Mouse (Mus musculus) right cerebral cortex, postnatal 25 days (tissue): ENCODE measurements around the gene Selenot.
"Not testable (repeated sequence)": the region's sequence is repeated elsewhere in the genome, so short reads cannot be mapped to it uniquely, and the experiment has no call there.

Experiments
- DNase-seq: peaks from one replicate; pipeline ENCODE4 v3.0.0; 2022

Selenot gene

DNA sequence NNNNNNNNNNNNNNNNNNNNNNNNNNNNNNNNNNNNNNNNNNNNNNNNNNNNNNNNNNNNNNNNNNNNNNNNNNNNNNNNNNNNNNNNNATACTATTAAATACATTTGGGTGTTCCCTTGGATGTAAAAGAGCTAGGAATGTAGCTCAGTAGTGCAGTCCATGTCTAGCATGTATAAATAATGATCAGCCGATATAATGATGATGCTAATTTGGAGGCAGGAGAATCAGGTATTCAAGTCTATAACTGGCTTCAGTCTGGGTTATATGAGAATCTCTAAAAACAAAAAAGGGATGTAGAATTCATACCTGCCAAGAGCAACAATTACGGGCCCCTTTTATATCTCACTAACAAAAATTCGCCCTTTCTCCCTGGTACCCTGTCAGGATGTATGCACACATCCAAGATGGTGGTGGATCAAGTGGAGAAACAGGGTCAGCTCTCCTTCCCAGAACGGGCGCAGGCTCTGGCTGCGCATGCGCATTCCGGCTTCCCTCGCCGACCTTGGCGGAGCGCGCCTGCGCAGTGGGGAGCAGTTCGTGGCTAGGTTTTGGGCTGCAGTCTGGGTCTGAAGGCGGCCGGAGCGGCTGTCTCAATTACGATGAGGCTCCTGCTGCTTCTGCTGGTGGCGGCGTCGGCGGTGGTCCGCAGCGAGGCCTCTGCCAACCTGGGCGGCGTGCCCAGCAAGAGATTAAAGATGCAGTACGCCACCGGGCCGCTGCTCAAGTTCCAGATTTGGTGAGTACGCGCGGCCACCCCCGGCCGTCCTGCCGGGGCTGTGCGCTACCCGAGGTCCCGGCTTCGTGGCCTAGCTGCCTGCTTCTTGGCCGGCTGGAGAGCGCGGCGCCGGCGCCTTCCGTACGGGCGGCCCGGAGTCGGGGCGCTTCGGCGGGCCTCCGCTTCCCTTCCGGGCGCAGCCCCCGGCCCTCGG, at the start of gene Selenot:
TSS of gene Selenot (plus strand) at position 500 of the 930 bp plus-strand sequence.
- peak; percentile 98 for DNase-seq

DNA sequence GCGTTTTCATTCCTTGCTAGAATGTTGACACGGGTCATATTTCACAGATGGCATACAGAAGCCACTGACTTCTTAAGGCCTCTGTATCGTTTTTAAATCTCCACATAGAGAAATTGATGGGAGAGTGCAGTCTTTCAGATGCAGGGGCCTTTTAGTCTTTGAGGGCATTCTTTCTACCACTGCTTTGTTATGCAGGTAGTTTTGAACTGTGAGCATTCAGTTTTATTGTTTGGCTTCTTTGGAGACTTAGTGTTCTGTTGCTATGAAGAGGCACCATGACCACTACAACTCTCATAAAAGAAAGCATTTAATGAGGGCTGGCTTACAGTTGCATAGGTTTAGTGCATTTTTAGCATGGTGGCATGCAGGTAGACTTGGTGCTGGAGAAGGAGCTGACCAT, 39.9 kb upstream of the Selenot start:
- DNase-seq: no peak

DNA sequence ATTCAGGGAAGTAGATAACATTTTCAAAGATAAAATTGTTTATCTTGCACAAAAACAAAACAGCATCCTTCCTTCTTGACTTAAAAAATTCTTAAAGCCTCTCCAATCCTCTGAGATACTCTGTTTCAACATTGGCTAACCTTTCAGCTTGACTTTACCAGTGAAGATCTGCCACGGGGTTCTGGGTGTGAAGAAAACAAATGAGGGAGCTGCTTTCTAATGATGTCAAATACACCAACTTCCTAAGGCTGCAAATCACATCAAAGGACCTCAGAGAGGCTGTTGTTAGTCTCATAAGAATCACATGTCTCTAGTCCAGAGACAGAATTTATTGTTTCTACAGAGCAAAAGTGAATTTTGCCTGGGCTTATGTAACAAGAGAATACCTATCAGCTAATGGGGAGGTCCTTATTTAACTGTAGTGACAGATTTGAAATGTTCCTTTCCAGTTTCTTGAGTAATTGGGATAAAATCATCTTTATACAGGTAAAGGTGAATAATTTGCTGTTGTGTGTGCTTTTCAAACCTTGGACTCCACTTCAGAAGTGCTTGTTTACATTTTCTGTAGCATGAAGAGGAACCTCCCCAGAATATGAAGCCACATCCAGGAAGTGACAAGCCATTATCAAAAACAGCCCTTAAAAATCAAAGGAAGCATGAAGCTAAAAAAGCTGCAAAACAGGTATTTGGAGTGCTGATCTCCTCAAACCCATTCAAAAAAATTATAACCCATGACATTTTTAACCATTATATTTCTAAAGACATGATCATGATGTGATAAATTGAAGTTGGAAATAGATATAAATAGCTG, 24.2 kb upstream of the Selenot start:
- DNase-seq: no peak

DNA sequence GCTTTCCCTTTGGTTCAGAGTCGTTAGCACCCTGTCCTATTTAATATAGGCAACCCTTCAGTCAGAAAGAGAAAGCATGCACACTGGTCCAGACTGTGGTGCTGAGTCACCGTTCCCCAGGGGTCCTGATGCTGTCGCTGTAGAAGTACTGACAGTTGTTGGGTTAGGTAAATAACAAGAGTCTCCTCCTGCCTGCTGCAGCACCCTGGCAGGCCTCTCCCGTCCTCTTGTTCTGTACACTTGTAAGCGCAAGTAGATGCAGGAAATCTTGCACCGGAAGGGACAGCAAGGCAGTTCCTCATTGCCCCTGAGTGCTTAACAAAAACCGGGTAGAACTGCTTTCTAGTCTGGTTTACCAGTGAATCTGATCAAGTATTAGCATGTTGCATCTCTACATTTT, 19.8 kb upstream of the Selenot start:
- no peak for DNase-seq

DNA sequence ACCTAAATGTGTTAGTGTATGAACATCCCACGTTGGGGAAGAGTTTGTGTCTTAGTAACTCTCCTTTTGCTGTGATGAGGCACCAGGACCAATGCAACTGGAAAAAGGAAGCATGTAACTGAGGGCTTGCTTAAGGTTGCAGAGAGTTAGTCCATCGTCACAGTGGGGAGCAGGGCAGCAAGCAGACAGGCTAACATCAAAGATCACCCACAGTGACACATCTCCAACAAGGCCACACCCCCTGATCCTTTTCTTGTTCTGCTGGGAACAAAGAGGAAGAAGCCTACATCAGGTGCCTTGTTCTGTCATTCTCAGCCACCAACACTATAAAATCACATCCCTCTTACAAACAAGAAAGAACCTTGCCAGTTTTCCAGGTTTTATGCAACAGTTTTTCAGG, 16.5 kb upstream of the Selenot start:
- DNase-seq: no peak

DNA sequence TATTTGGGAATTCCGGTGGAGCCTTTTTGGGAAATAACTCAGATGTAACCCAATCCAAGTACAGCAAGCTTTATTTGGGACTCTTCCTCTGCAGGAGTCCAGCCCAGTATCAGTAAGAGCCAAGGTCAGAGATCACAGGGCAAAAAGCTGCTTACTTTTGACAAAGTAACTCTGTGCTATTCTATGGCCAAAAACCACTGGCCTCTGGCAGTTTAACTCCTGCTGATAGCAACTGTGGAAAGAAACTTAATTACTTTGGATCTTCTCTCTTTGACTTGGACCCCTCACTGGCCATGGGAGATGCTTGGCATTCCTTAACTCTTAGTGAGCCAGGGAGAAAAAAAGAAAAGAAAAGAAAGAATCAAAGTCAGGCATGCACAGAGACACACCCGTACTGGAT, 15.0 kb upstream of the Selenot start:
- DNase-seq: no peak

DNA sequence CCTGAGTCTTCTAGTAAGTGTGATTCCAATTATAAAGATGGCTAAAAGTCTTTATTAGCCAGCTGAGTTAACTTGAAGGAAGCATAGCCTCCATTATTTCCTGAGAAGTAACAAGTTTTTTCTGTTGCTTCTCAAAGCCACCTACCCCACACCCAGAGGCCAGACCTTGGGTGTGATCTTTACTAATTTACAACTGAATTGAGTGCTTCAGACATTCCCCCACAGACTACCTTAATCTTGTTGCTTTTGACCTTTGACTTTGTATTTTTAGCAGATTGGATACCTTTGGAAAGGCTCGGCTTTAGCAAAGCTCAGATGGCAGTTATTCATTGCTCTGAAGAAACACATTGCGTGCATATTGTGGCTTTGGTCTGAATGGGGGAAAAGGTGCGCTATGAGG, 5.6 kb upstream of the Selenot start:
- no peak for DNase-seq

DNA sequence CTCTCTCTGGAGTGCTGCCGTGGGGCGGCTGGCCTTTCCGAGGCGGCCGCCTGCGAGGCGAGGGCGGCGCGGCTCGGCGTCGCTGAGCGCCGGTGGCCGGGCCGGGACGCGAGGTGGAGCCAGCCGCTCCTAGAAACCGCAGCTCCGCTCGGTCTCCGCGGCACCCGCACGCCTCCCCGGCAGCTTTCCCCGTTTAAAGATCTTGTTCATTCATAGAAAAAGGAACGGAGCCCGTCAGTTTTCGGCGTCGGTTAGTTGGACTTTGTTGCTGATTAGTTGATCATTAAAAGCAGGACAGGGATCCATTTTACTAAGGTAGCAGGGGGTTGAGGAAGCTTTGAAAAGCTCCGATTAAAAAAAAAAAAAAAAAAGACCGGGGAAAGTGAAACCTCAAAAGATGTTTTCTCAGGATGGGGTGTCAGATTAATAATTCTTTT, 649 bp downstream of the Selenot start:
- DNase-seq: no peak

DNA sequence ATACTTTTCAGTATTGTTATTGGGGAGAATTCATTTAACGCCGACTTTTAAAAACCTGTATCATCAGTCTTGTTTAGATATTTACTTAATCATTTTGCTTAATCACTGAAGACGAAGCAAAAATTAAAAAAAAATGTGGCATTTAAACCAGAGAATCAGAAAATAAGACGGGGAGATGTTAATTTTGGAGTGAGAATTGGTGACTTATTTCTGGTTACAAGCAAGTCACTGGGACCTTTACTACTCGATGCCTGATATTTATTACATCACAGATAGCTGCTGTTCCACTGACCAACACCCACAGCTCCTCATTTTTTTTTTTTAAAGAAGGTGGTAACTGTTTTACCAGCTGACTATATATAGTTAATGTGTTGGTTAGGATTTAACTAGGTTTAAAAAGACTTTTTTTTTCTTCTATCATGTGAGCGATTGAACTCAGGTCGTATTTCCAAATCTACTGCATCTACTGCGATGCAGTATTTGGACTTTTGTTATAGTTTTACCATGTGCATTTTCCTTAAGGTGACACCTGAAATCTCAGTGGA, 1.1 kb downstream of the Selenot start:
- no peak for DNase-seq

DNA sequence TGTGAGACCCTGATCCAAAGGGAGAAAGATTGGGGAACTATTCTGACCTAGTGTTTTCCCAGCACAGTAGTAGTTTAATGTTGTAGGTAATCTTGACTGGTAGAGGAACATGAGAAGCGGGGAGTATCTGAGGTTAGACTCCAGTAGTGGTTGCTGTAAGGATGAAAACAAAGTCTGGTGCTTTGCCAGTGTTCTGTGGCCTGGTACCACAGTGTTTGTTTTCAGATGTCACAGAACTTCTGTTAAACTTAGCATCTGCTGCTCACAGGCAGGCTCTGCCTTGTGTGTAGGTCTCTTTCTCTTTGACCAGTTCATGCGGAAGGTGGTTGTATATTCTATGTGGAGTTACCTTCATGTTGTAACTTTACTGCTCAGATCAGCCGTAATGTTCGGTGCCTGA, 5.1 kb downstream of the Selenot start:
- no peak for DNase-seq

DNA sequence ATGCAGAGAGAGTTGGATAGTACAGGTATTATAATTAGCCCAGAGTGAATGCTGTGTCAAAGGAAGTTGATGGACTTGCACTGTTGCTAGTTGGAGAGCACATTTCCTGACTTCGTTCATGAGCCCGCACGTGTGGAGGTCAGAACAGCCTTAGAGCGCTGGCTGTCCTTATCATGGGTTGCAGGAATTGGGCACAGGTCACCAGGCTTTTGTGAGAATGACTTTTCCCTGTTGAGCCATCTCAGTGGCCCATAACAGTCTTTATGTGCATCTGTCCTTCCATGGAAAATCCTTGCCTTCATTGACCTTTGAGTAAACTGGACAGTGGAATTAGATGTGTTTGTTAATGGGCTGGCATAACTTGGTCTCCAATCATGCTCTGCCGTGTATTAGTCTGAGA, 5.9 kb downstream of the Selenot start:
- DNase-seq: no peak

DNA sequence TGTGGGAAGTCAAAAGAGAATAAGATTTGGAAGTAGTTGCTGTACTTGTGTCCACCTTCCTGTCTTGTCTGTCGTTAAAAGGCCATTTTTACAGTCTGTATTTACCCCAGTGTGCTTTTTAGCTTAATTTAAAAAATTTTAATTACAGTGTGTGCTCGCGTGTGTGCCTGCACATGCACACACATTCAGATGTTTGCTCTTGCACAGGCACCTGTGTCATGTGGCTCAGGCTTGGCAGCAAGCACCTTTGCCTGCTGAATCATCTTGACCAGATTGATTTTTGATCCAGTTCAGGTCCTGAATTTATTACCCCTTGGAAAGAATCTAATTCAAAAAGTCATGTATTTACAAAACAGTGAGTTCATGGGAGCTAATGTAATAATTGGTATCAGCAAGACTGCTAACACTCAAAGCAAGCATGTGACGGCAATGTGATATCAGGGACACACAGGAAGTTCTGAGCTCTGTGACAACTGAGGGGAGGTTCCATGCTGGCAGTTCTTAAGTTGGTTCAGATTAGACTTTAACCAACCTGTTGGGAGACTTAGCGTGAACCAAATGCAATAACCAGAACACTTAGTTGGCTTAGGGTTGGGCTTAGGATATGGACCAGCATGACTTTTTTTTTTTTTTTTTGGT, 6.5 kb downstream of the Selenot start:
- no peak for DNase-seq

DNA sequence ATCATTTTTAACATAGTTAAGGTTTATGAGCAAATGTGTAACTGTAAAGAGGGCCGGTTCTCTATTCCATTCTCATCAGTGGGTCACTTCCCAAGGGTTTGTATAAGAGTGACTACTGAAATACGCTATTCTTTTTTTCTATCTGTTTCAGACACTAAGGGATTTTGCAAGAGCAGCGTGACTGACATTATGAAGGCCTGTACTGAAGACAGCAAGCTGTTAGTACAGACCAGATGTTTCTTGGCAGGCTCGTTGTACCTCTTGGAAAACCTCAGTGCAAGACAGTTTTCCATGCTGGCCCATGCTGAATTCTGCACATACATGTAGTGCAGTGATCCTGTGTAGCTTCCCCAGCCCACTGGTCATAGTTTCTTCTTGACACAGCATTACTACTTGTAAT, 14.1 kb downstream of the Selenot start:
- not testable (repeated sequence) for DNase-seq

DNA sequence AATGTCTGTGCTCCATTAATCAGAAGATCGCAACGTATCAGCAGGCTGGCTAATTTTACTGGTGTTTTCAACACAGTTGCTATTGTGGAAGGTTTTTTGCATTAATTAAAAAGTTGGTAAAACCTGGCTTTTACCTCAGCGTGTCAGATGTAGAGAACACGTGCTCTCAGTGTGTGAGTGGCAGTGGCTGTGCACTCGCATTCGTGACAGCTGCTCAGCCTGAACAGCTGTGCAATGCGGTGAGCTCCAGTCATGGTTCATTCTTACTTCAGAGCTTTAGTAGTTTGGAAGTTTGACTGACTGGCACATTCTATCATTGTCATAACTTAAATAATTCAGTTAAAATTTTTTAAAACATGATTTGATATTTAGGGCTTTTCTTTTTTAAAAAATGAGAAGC, 16.2 kb downstream of the Selenot start:
- DNase-seq: not testable (repeated sequence)

DNA sequence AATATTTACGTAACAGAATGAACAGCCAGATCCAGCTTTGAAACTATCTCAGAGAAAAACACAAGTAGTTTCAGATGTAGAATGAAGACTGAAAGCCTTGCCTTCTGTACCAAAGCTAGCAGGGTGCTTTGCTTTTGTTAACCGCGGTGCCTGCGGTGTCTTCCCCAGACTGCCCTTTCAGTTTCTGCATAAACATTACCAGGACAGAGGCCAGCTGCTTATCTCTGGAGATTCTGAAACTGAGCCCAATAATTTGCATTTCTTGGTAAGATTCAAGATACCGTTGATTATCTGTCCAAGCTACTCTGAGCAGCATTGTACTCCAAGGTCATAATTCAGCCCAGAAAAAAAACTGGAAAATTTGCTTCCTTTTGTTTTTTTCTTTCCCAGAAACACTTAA, 17.2 kb downstream of the Selenot start:
- no peak for DNase-seq

DNA sequence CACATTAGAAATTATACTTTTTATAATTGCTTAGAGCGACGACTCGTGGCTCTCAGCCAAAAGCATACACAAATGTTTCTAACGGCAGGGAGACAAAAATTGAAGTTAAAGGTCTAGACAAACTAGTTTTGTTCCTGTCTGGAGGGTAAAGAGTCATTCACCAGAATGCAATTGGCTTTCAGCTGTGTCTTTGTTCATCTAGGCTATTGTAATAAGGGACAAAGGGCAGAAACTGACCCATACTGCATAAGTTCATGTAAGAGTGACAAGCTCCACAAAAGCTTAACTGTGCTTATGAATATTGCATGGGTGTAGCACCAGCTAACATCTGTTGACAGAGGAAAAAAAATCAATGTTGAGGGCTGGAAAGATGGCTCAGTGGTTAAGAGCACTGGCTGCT, 32.1 kb downstream of the Selenot start:
- DNase-seq: no peak

DNA sequence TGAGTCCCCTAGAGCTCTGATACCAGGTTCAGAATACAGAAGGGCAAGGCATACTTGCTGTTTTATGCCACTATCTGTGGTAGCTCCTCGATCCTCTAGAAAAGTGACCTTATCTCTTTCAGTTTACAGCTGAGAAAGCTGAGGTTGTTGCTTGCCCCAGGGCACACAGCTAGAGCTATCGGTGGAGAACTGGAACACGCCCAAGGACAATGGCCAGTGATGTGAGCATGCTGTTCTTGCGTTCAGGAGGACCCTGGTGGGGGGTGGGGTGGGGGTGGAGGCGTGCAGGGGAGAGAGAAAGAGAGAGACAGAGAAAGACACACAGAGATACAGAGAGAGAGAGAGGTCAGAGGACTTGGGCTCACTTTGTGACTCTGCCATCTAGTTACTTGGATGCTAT, 33.5 kb downstream of the Selenot start:
- DNase-seq: no peak

DNA sequence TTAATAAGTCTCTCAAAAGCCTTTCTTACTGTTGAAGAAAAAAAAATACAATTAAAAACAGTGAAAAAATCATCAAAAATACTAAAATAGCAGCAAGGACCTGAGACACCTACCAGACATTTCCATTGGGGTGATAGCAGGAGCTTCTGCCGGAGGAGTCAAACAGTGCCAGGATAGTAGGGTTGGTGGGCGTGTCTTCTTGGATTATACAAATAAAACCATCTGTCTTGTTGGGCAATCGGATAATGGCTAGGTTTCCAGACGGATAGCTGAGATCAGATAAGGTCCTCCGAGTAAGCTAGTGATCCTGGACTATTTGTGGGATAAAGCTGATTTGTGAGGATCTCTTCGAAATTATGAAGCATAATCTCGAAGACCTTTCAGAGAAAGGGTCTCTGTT, 44.6 kb downstream of the Selenot start:
- no peak for DNase-seq

DNA sequence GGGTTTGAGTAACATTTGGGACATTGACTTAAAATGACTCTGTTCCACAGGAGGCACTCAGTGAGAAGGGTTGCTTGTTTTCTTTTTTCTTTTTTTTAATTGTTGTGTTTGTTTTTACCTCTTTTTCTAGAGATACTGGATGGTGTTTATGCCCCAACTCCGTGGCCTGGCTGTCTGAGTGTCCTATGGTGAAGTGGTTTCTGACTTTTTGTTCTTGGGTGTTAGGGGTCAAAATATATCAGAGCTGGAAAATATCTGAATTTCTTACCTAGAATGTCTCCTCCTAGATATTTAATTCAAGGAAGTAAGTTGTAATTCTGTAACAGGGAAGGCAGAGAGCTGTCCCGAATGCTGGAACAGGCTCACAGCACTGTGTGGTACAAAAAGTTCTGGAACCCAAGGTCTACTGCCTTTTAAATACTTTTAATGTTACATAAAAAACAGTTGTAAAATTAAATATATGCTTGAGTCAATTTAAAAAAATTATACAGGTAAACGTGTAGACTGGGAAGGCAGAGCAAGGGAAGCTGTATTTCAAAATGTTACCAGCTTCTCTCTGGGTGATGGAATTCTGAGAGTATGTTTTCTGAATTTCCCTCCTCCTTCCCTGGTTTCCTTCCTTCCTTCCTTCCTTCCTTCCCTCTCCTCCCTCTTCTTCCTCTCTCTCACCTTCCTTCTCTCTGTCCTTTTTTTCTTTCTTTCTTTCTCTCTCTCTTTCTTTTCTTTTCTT, 46.4 kb downstream of the Selenot start:
- no peak for DNase-seq

DNA sequence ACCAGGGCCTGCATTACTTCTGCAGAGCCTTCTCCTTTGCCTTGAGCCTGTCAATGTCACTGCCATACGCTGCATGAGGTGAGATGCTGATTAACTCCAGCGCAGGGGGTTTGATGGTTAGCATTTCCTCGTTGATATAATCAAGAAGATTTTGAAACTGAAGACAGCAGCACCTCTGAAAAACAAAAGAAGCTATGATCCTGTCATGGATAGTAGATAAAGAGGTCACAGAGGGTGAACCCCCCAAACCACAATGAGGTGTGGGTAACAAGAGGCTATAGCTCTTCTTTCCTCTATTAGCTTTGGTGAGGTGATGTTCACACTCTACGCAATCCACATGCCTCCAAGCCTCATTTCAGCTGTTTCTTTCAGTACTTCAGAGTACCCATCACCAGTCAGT, 48.5 kb downstream of the Selenot start:
- no peak for DNase-seq

DNA sequence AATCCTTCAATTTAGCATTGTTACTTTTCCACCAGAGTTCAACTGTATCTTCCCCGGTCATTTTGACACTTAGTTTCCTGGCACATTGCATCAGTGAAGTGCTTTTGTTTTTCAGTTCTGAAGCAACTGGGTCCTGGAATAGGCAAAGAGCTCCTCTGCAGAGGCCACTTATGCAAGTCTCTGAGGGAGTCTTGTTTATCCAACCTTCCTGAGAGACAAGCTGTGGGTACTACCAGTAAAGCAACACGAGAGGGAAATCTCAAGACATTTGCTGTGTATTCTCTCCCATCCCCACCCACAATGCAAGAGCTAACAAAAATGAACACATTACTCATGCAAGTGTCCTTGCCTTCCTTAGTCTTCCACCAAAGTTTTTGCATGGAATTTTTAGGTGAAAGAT, 55.3 kb downstream of the Selenot start:
- DNase-seq: no peak
